Mouse (Mus musculus): ENCODE measurements at regions not wholly inside any gene's neighbourhood (a gene's known extent, or its start where the extent isn't known, plus 50 kb on each side); places are given as distances from the start of the nearest gene placed in this dataset.
A peak's percentile ranks its signal among the peaks of the same experiment; 100 is the strongest.

- DNase-seq, result no peak
These were observed 164.3 kb downstream of the Cxcl12 start for GRCm38 (mm10) chr6:117332641-117333040.

DNA sequence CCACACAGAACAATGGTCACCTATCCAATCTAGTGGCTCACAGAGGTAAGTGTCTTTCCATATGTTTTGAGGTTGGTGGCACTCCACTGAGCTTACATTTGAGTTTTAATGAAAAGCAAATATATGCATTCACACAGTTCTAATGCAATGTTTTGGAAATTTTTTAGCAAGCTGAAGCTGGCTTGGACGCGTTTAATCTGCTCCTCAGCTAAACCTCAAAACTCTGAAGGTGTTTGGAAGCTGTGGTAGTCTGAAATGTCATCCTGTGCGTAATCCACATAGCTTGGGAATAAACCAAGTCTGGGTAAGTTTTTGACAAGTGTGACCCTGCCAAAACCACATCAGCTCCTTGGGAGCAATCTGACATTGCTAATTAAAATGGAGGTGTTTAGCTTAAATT lies 173.8 kb downstream of the Cxcl12 start:
- DNase-seq, result no peak

GRCm38 (mm10) chr6:117347356-117347755 lies 179.0 kb downstream of the Cxcl12 start:
- DNase-seq, result no peak

DNA sequence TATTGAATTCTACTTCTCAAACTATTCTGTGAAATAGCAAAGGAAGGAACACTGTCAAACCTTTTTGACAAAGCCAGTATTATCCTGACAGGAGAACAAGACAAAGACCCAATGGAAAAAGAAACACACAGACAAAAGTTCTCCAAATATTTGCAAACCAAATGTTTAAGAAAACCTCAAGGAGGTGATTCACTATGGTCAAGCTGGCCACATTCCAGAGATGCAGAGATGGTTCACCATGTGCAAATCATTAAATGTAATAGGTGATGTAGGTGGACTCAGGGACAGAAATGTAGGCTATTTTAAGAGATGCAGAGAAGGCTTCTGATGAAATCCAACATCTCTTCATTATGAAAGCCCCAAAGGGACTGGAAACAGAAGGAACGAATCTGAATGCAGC lies 183.5 kb downstream of the Cxcl12 start:
- DNase-seq, result no peak

DNA sequence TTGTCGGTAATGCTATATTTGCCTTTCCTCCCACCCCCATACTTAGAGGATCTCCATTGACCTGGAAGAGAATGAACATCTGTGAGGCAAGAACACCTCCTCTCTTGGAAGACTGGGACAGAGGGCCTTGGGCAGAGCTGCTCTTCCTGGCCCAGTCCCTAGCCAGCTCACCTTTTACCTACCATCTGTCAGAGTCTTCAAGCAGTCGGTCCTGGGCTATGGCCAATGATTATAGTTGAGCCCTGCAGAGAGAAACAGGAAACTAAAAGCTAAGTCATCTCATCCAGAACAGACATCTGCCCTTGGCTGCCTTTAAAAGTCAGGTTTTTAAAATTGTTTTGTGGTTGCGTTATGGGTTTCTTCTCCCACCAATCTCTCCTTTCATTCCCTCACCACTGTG lies 184.8 kb downstream of the Cxcl12 start:
- no peak for DNase-seq

GRCm38 (mm10) chr6:117356101-117356500 lies 187.8 kb downstream of the Cxcl12 start:
- no peak for DNase-seq

DNA sequence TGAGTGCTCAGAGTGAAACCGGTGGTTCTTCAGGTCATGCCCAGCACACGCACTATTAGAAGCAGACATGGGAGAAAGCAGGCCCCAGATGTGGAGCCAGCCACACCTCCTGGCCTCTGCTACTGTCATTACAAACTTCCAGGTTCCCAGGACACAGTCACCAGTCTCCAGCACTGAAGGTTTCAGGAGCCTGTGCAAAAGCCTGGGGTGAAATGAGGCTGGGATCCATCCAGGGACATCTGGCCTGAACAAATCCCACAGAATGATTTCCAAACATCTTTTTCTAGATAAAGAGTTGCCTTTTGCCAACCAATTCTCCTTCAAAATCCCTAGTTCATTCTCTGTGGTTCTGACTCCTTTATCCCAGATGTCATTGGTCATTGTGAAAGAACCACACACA lies 191.1 kb downstream of the Cxcl12 start:
- peak; percentile 13 for DNase-seq

DNA sequence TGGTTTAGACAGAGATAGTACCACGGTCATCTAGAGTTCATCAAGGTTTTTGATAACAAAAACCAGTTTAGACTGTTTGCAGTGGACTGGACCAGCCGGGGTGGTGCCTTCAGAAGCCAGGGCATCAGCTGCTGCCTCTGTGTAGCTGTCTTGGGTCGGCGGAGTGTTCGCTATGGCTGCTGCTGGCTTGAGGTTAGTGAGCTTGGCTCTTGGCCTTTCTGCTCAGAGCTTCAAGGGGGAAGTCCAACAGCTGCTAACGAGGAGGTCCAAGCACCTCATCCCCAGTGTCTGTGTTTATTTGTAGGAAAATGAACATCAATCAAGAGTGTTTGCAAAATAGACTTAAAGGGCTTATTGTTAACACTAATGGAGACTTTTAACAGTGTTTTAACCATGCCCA lies 198.2 kb downstream of the Cxcl12 start:
- no peak for DNase-seq

DNA sequence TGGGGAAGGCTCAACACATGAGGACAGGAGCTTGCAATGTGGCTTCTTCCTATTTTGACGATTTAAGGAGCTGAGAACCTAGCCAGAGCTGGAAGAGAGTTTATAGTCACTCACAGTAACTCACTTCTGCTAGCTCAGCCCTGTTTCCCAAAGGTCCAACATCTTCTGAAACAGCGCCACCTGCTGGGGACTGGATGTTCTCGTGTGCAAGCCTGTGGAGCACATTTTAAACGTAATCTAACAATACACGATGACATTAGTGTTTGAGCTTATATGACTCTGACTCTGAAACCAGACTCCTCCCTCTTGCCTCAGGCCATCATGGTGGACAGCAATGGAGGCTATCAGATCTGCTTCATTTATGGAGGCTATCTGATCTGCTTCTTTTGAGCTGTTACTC lies 207.7 kb downstream of the Cxcl12 start:
- DNase-seq, result no peak

- peak; percentile 43 for DNase-seq
These were observed 211.6 kb downstream of the Cxcl12 start for GRCm38 (mm10) chr6:117379904-117380303.

DNA sequence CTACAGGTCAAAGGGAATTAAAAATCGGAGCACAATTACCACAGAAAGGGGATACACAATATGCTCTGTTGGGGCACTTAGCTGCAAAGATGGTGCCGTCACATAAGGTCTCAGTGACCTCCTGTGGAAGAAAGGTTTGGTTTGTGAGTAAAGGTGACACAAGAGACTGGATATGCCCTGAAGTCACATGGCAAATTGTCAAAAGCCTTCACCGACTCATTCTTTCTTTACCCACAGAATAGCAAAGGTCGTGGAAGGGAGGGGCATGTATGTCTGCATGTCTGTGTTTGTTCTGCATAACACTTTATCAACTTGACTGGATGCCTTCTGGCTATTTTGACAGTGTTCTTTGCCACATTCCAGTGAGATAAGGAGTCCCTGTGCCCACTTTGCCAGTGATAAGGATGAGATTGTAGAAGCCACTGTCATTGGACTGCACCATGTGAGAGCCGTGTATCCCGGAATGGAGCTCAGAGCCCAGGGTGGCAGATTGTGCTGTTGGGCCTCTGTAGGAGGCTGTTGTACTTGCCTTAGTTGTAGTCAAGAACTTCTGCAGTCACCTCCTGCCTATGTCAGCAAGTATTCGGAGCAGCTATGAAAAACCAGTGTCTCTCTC lies 222.0 kb downstream of the Cxcl12 start:
- no peak for DNase-seq

DNA sequence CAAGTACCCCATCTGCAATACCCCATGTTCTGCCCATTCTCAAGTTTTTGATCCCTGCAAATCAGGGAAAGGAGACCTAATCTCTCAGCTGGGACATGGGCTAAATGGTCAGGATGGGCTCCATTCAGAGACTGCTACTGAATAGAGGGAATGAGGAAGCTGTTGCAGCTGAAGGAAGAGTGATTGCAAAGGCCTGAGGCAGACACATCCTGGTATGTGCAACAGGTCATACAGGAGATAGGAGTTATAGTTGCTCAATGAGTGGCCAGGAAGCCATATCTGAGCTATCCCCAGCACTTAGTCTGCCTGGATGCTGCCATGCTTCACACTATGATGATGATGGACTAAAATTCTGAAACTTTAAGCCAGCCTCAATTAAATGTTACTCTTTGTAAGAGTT lies 225.1 kb downstream of the Cxcl12 start:
- no peak for DNase-seq

DNA sequence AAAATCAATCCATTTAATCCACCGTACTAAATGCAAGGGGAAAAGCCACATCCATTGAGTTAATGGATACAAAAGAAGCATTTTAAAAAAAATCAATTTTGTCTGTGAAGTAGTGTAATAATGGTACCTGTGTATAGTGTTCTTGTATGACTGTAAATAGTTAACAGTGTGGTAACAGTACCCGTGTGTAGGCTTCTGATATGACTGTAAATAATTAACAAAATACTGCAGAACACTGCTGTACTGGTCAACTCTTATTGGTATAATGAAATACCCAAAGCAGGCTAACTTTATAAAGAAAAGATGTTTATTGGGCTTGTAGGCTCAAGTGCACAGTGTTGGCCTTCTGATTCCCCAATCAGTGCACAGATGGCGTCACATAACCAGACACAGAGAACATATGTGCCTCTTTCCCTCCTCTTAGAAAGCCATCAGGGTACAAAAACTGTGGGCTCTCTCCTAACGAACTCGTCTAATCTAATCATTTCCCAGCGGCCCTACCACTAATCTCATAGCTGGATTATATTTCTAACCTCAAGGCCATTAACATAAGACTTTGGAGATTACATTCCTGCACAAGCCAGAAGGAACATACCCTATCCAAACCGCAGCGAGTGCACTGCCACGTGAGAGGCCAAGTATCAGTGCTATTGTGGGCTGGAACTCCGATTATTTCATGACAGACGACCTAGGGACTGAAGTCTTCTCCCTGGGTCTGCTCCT lies 237.4 kb downstream of the Cxcl12 start:
- DNase-seq, result no peak

GRCm38 (mm10) chr6:117406312-117406595 lies 237.9 kb downstream of the Cxcl12 start:
- no peak for DNase-seq

- DNase-seq, result no peak
These were observed 238.4 kb downstream of the Cxcl12 start for GRCm38 (mm10) chr6:117406757-117407156.

GRCm38 (mm10) chr6:117407206-117407858 lies 239.0 kb downstream of the Cxcl12 start:
- DNase-seq, result no peak

DNA sequence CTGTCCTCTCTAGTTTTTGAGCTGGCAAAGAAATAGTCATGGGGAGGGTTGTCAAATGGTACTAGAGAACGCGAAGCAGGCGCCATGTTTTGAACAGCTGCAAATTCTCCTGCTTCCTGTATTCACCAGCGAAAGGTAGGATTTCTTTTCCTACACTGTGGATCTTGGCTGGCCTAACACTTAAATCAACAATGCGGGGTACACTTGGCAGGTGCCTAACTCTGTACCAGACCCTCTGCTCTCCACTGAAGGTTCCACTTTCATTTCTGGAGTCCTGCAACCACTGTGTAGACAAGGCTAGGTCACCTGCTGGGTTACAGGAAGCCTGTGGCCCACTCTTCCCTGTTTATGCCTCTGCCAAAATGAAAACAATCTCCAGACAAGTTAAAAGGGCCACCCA lies 239.6 kb downstream of the Cxcl12 start:
- DNase-seq, result no peak

- no peak for DNase-seq
These were observed 240.8 kb downstream of the Cxcl12 start for GRCm38 (mm10) chr6:117408971-117409783.

DNA sequence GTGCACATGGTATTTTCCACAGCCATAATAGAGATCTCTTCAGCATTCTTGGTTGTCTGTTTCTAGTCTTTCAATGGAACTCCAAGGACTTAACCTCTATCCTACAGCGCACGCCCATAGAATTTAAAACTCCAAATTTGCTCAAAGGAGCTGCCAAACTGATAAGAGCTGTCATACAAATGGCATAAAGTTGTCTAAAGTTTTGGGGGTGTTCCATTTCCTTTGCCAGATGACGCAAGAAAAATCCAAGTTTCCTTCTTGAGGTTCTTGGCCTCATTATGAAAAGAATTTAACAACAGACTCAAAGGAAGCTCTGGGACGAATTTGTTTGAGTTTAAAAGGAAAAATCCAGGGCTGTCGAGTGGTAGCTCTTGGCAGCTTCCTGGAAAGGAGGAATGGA lies 246.6 kb downstream of the Cxcl12 start:
- no peak for DNase-seq

DNA sequence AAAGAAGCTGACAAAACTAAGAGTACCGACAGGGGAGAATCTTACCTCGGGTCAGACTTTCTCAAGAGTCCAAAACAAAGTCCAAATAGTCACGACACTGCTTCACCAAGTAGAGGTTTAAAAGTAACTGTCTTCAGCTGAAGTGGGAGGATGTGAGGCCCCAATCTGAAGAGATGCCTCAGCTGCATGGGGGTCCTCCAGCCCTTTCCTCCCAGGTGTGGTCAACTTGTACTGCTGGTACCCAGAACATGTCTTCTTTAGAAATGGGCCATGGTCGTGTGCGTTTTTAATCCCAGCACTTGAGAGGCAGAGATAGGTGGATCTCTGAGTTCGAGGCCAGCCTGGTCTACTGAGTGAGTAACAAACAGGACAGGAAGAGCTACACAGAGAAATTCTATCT lies 247.6 kb downstream of the Cxcl12 start:
- DNase-seq, result no peak

DNA sequence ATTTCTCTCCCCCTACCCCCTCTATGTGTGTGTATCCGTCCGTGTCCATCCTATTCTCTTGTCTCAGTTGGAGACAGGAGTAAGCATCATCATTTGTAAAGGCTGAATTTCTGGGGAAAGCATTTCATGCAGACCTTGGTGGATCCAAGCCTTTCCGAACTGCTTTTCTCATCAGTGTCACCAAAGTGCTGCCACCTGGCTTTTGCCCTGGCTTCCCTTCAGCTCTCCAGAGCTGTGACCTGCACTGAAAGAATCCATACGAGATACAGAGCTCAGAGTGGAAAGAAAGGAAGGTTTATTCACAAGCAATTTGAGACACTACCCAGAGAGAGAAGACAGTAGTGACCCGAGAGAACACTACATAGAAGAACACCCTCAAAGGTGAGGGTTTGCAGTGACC lies 248.1 kb downstream of the Cxcl12 start:
- no peak for DNase-seq

GRCm38 (mm10) chr6:117422846-117423573 lies 254.7 kb downstream of the Cxcl12 start:
- no peak for DNase-seq

Measured in gastrocnemius, postnatal 25 days (tissue).